Mouse (Mus musculus): Measurements from ENCODE around the gene Piezo1. TPM values are rescaled to one million over a fixed set of nuclear protein-coding genes. Genes with fewer than 3 reads are reported as not detected.
A peak's percentile ranks its signal among the peaks of the same experiment; 100 is the strongest.

Piezo1 gene
- polyA plus RNA-seq, 1 experiment from 2014 or later: 17.4 TPM

DNA sequence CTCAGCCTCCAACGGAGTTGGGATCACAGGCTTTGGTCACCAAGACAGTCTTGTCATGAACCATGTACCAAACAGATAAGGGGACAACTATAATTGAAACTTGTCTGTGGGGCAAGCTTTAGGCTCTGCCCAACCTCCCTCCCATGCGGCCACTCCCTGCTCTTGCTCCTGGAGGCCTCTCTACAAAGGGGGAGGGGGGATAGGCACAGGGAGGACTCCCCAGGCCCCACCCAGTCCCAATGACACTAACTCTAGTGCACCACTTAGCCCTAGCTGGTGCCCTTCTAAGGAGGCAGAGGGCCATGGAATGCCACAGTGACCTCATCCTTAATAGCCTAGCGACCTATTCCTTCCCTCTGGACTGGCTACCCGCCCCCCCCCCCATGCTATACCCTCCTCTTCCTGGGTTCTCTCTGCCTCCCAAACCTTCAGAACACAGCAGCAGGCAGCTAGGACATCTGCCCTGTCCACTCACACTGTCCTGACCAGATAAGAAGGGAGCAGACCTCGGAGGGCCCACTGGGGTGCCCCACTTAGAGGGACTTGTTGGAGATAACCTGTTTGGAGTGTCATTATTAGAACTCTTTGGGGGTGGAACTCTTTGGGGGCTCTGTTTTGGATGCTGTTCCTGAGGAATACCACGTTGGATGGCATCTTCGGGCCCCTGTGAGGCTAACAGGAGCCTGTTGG lies 4.9 kb downstream of the Piezo1 start:
- no peaks in the 10 kb centered on the region for H3K9me3 ChIP-seq (replicated peaks; ENCODE audit: control insufficient read depth, low read length)
- ATAC-seq (replicated peaks; ENCODE audit: insufficient number of reproducible peaks, low FRiP score, low TSS enrichment): peak; percentile 87
- peak overlapping the region; percentile 90 for H3K4me2 ChIP-seq
- peak overlapping the region; percentile 87 for H3K4me3 ChIP-seq (ENCODE audit: low read depth, low read length)
- peaks cover 5% of the 10 kb centered on the region for H3K36me3 ChIP-seq (ENCODE audit: control insufficient read depth, insufficient read depth, low read length)
- peak overlapping the region; percentile 93 for H3K27ac ChIP-seq (ENCODE audit: low read depth, low read length)
- peaks cover 71% of the 10 kb centered on the region for H3K4me1 ChIP-seq (ENCODE audit: control insufficient read depth, insufficient read depth, low read length)
- 42% methylated on average over 7 of the region's 7 CpGs for WGBS (ENCODE audit: insufficient replicate concordance)
- peak overlapping the region; percentile 73 for H3K9ac ChIP-seq (ENCODE audit: low read depth, low read length)
- no peaks in the 10 kb centered on the region for H3K27me3 ChIP-seq (ENCODE audit: control insufficient read depth, insufficient read depth, low read length)

DNA sequence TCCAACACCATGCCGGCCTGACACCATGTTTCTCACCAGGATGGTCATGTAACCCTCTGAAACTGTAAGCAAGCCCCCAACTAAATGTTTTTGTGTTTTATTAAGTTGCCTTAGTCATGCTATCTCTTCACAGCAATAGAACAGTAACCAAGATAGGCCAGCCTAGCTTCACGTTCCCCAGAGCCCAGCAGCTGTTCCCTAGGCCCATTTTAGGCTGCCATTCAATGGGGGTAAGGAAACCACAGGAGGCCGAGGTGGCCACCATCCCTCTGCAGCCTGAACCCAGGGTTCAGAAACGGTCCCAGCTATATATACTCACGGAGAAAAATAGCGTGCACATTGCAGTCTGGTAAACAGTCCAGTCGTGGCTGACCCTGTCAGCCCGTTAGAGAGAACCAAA lies 7.0 kb downstream of the Piezo1 start:
- no peaks in the 10 kb centered on the region for H3K9me3 ChIP-seq (replicated peaks; ENCODE audit: control insufficient read depth, low read length)
- peaks cover 60% of the 10 kb centered on the region for H3K4me1 ChIP-seq (ENCODE audit: control insufficient read depth, insufficient read depth, low read length)
- WGBS (ENCODE audit: insufficient replicate concordance): 85% methylated on average over 8 of the region's 8 CpGs
- H3K9ac ChIP-seq (ENCODE audit: low read depth, low read length): no peak overlapping the region; the same call in 1 of the 2 replicates
- no peak for ATAC-seq (replicated peaks; ENCODE audit: insufficient number of reproducible peaks, low FRiP score, low TSS enrichment)
- no peaks in the 10 kb centered on the region for H3K27me3 ChIP-seq (ENCODE audit: control insufficient read depth, insufficient read depth, low read length)
- H3K4me3 ChIP-seq (ENCODE audit: low read depth, low read length): no peak overlapping the region
- H3K27ac ChIP-seq (ENCODE audit: low read depth, low read length): no peak overlapping the region
- H3K36me3 ChIP-seq (ENCODE audit: control insufficient read depth, insufficient read depth, low read length): peaks cover 5% of the 10 kb centered on the region
- no peak overlapping the region for H3K4me2 ChIP-seq

DNA sequence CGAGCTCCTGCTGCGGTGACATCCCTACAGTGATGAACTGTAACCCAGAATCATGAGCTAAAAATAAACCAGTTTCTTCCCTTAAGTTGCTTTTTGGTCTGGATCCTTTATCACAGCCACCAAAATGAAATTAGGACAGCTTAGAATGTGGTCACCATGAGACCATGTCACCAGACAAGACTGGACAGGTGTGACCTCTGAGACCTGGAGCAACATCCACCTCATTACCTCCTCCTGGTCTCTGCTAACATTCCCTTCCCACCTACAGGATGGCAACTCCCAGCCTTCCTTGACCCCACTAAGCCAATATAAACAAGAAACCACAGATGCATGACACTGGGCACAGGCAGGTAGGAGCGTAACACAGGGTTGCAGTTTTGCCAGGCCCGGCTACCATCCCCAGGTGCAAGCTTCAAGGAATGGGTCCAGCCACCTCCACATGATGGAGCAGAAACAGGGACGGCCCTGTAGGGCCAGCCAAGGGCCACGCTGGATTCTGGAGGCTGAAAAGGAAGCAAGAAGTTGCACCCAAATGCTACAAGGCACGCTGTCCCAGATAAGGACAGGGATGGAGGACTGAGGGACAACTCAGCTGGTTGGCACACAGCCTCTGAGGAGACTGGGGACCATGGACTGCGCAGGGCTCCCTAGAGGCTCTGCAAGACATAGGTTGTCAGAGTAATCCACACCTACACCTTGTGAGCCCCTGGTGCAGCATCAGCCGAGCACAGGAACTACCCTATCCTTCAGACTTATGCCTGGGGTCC lies 12.6 kb downstream of the Piezo1 start:
- H3K27me3 ChIP-seq (ENCODE audit: control insufficient read depth, insufficient read depth, low read length): no peaks in the 10 kb centered on the region
- peaks cover 3% of the 10 kb centered on the region for H3K36me3 ChIP-seq (ENCODE audit: control insufficient read depth, insufficient read depth, low read length)
- no peak for ATAC-seq (replicated peaks; ENCODE audit: insufficient number of reproducible peaks, low FRiP score, low TSS enrichment)
- H3K9me3 ChIP-seq (replicated peaks; ENCODE audit: control insufficient read depth, low read length): no peaks in the 10 kb centered on the region
- H3K4me2 ChIP-seq: no peak overlapping the region
- WGBS (ENCODE audit: insufficient replicate concordance): 84% methylated on average over 9 of the region's 9 CpGs
- H3K4me1 ChIP-seq (ENCODE audit: control insufficient read depth, insufficient read depth, low read length): peaks cover 32% of the 10 kb centered on the region
- no peak overlapping the region for H3K9ac ChIP-seq (ENCODE audit: low read depth, low read length)
- H3K27ac ChIP-seq (ENCODE audit: low read depth, low read length): peak overlapping the region; percentile 57; the same call in 1 of the 2 replicates
- H3K4me3 ChIP-seq (ENCODE audit: low read depth, low read length): no peak overlapping the region

GRCm38 (mm10) chr8:122537812-122538211 lies 13.3 kb downstream of the Piezo1 start:
- Histone ChIP-seq H3K9me3 (replicated peaks; ENCODE audit: control insufficient read depth, low read length) (no peaks in the 10 kb centered on the region), H3K4me3 (ENCODE audit: low read depth, low read length) (no peak overlapping the region), H3K27me3 (ENCODE audit: control insufficient read depth, insufficient read depth, low read length) (no peaks in the 10 kb centered on the region), H3K4me1 (ENCODE audit: control insufficient read depth, insufficient read depth, low read length) (peaks cover 37% of the 10 kb centered on the region), H3K36me3 (ENCODE audit: control insufficient read depth, insufficient read depth, low read length) (no peaks in the 10 kb centered on the region), H3K9ac (ENCODE audit: low read depth, low read length) (peak overlapping the region; percentile 61; the same call in 1 of the 2 replicates), H3K27ac (ENCODE audit: low read depth, low read length) (peak overlapping the region; percentile 57), H3K4me2 (peak overlapping the region; percentile 47)
- 54% methylated on average over 2 of the region's 2 CpGs for WGBS (ENCODE audit: insufficient replicate concordance)
- ATAC-seq (replicated peaks; ENCODE audit: insufficient number of reproducible peaks, low FRiP score, low TSS enrichment): 0 out of 2 replicates have a peak, but pooled peaks have one; percentile 12

DNA sequence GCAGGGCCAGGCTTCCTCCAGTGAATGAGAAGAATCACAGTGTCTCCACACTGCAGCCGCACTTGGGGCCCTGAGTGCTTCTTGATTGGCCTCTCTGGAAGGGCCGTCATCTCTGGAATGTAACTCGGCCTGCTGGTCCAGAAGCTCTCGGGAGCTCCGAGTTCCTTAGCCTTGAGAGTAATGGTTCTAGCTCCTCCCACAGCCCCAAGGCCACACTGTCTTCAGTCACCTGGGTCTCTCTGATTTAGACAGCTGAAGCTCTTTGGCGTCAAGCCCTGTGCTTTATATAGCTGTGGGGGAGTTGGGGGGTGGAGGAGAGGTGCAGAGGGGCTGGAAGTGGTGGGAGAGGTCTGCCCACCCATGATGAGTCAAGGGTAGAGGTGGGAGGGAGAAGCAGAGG lies 14.1 kb downstream of the Piezo1 start:
- peak overlapping the region; percentile 57 for H3K27ac ChIP-seq (ENCODE audit: low read depth, low read length)
- H3K4me1 ChIP-seq (ENCODE audit: control insufficient read depth, insufficient read depth, low read length): peaks cover 32% of the 10 kb centered on the region
- no peak overlapping the region for H3K4me3 ChIP-seq (ENCODE audit: low read depth, low read length)
- WGBS (ENCODE audit: insufficient replicate concordance): 16% methylated on average over 6 of the region's 6 CpGs
- peak overlapping the region; percentile 61 for H3K9ac ChIP-seq (ENCODE audit: low read depth, low read length)
- no peaks in the 10 kb centered on the region for H3K9me3 ChIP-seq (replicated peaks; ENCODE audit: control insufficient read depth, low read length)
- peak overlapping the region; percentile 47 for H3K4me2 ChIP-seq
- H3K36me3 ChIP-seq (ENCODE audit: control insufficient read depth, insufficient read depth, low read length): no peaks in the 10 kb centered on the region
- no peaks in the 10 kb centered on the region for H3K27me3 ChIP-seq (ENCODE audit: control insufficient read depth, insufficient read depth, low read length)
- peak; percentile 33; the same call in 1 of the 2 replicates for ATAC-seq (replicated peaks; ENCODE audit: insufficient number of reproducible peaks, low FRiP score, low TSS enrichment)

DNA sequence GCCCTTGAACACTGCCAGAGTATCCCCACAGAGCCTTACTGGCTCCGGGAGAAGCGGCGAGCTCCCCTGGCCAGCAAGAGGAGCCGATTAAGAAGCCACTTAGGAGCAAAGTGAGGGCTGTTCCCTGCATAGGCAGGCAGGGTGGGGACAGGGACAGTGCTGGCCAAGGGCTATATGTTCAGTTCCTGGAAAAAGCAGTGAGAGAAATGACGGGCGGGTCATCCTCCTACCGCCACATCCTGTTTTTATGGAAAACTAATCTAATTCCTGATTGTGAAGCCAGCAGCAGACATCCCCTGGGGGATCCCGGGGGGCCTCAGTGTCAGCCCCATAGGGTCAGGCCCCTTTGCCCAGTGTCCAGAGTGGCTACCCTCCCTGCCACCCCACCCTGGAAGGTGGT lies 19.8 kb downstream of the Piezo1 start:
- Histone ChIP-seq H3K27me3 (ENCODE audit: control insufficient read depth, insufficient read depth, low read length) (no peaks in the 10 kb centered on the region), H3K36me3 (ENCODE audit: control insufficient read depth, insufficient read depth, low read length) (peaks cover 3% of the 10 kb centered on the region; the same call in 1 of the 2 replicates), H3K9ac (ENCODE audit: low read depth, low read length) (no peak overlapping the region; the same call in 1 of the 2 replicates), H3K9me3 (replicated peaks; ENCODE audit: control insufficient read depth, low read length) (no peaks in the 10 kb centered on the region), H3K4me2 (peak overlapping the region; percentile 32; the same call in 1 of the 2 replicates), H3K27ac (ENCODE audit: low read depth, low read length) (peak overlapping the region; percentile 64), H3K4me1 (ENCODE audit: control insufficient read depth, insufficient read depth, low read length) (peaks cover 49% of the 10 kb centered on the region), H3K4me3 (ENCODE audit: low read depth, low read length) (no peak overlapping the region)
- 56% methylated on average over 8 of the region's 8 CpGs for WGBS (ENCODE audit: insufficient replicate concordance)
- no peak for ATAC-seq (replicated peaks; ENCODE audit: insufficient number of reproducible peaks, low FRiP score, low TSS enrichment)

DNA sequence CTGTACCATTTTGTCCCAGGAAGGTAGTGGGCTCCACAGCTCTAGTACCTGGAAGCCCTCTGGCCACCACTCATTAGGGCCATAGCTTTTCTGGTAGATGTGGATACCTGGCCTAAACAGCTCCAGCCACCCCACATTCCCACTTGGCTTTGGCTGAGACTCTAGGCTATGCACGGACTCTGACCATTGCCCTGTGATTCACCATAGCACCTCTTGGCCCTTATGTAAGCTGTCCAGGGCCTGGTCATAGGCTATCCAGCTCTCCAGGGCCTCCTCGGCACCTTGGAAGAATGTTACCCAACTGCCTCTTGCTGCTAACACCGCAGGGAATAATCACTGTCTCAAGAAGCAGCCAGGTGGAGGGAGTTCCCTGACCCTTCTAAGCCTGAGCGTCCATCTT lies 22.0 kb downstream of the Piezo1 start:
- 88% methylated on average over 4 of the region's 4 CpGs for whole genome bisulfite sequencing (ENCODE audit: insufficient replicate concordance)
- H3K27me3 ChIP-seq (ENCODE audit: control insufficient read depth, insufficient read depth, low read length): no peaks in the 10 kb centered on the region
- no peak overlapping the region for H3K4me3 ChIP-seq (ENCODE audit: low read depth, low read length)
- H3K36me3 ChIP-seq (ENCODE audit: control insufficient read depth, insufficient read depth, low read length): peaks cover 3% of the 10 kb centered on the region; the same call in 1 of the 2 replicates
- no peak overlapping the region for H3K4me2 ChIP-seq
- no peak for ATAC-seq (replicated peaks; ENCODE audit: insufficient number of reproducible peaks, low FRiP score, low TSS enrichment)
- H3K9ac ChIP-seq (ENCODE audit: low read depth, low read length): no peak overlapping the region
- no peak overlapping the region for H3K27ac ChIP-seq (ENCODE audit: low read depth, low read length)
- peaks cover 67% of the 10 kb centered on the region for H3K4me1 ChIP-seq (ENCODE audit: control insufficient read depth, insufficient read depth, low read length)
- H3K9me3 ChIP-seq (replicated peaks; ENCODE audit: control insufficient read depth, low read length): no peaks in the 10 kb centered on the region

- 82% methylated on average over 3 of the region's 3 CpGs for WGBS (ENCODE audit: insufficient replicate concordance)
- H3K36me3 ChIP-seq (ENCODE audit: control insufficient read depth, insufficient read depth, low read length): peaks cover 3% of the 10 kb centered on the region; the same call in 1 of the 2 replicates
- H3K4me2 ChIP-seq: no peak overlapping the region
- no peaks in the 10 kb centered on the region for H3K27me3 ChIP-seq (ENCODE audit: control insufficient read depth, insufficient read depth, low read length)
- peaks cover 74% of the 10 kb centered on the region for H3K4me1 ChIP-seq (ENCODE audit: control insufficient read depth, insufficient read depth, low read length)
- H3K27ac ChIP-seq (ENCODE audit: low read depth, low read length): peak overlapping the region; percentile 54
- no peak for ATAC-seq (replicated peaks; ENCODE audit: insufficient number of reproducible peaks, low FRiP score, low TSS enrichment)
- no peak overlapping the region for H3K9ac ChIP-seq (ENCODE audit: low read depth, low read length)
- no peaks in the 10 kb centered on the region for H3K9me3 ChIP-seq (replicated peaks; ENCODE audit: control insufficient read depth, low read length)
- H3K4me3 ChIP-seq (ENCODE audit: low read depth, low read length): no peak overlapping the region
These were observed 23.2 kb downstream of the Piezo1 start for GRCm38 (mm10) chr8:122527937-122528336.

Measured in heart, embryonic 11.5 days (tissue).